Mouse (Mus musculus) heart, adult 2 months (tissue): ENCODE results near the gene BC030499.

ENCODE experiments used
- CTCF ChIP-seq: fragments of 200-600 bp; IDR thresholded peaks from 2 replicates; pipeline ENCODE4 v1.8.1; 2022; ENCODE audit warnings: antibody characterized with exemption, mild to moderate bottlenecking, moderate library complexity
- EP300 ChIP-seq: fragments of 200-500 bp; IDR thresholded peaks from 2 replicates; pipeline ENCODE4 v1.6.1; 2011; ENCODE audit warnings: low read depth, low read length, control low read depth; ENCODE audit not compliant: insufficient read depth
- POLR2A ChIP-seq: fragments of 200-500 bp; IDR thresholded peaks from 2 replicates; pipeline ENCODE4 v1.6.1; 2011; ENCODE audit warnings: mild to moderate bottlenecking, low read depth, low read length, control low read depth; ENCODE audit not compliant: insufficient read depth

DNA sequence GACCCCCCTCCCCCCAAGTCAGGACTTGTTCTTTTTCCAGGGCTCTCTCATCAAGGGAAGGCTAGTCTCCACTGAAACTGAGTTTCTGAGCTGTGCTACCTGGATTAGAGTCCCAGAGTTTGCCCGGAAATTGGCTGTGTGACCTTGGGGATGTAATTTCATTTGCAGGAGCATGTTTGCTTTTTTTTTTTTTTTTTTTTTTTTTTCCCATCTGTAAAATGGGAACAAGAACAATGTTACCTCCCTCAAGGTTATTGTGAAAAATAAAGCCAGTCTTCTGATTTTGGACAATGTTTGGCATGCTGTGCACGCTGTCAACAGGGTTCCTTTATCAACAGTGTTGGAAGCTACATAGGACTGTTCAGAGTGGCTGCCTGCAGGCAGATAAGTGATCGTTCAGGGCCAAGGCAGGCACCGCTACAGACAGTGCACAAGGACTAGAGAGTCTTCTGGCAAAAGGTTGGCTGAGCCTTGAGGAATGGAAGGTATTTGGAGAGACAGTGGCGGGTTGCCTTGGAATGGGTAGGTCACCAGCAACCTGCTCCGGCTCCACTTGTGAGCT is 53.8 kb downstream of the BC030499 start:
- no peak for TF ChIP-seq CTCF
- TF ChIP-seq POLR2A = no peak
- TF ChIP-seq EP300 = no peak
